Mouse (Mus musculus) lung, adult 2 months (tissue): ENCODE data around the gene Gm17332.
"Not testable (repeated sequence)": the region's sequence is repeated elsewhere in the genome, so short reads cannot be mapped to it uniquely, and the experiment has no call there.

Experiments used
- CTCF ChIP-seq: fragments of 200-500 bp; IDR thresholded peaks from 2 replicates; pipeline ENCODE4 v1.5.1; 2011; ENCODE audit warnings: mild to moderate bottlenecking, low read length, control low read depth; ENCODE audit not compliant: insufficient read depth
- POLR2A ChIP-seq: fragments of 200-500 bp; IDR thresholded peaks from 2 replicates; pipeline ENCODE4 v1.6.1; 2011; ENCODE audit warnings: low read depth, mild to moderate bottlenecking, control low read depth, low read length, borderline replicate concordance; ENCODE audit errors: extremely low read depth

- not testable (repeated sequence) for TF ChIP-seq POLR2A, CTCF
Observed at GRCm38 (mm10) chr11:31138394-31138793, 43.9 kb downstream of the Gm17332 start.
